Mouse (Mus musculus): ENCODE data around the gene Pnp2. TPM values are rescaled to one million over a fixed set of nuclear protein-coding genes. Genes with fewer than 3 reads are reported as not detected.
A peak's percentile ranks its signal among the peaks of the same experiment; 100 is the strongest.
"Not testable (repeated sequence)": the region's sequence is repeated elsewhere in the genome, so short reads cannot be mapped to it uniquely, and the experiment has no call there.

Gene Pnp2
- polyA plus RNA-seq, 1 experiment from 2014 or later, result 0.51 TPM

GRCm38 (mm10) chr14:50945081-50945480, 10.7 kb upstream of the Pnp2 start:
- Histone ChIP-seq H3K9ac (replicated peaks; ENCODE audit: low read depth, low read length) (peak overlapping the region; percentile 32; the same call in 1 of the 2 replicates), H3K4me3 (ENCODE audit: low read depth, low read length) (peak overlapping the region; percentile 38), H3K27ac (ENCODE audit: low read depth, low read length) (peak overlapping the region; percentile 79), H3K4me2 (ENCODE audit: low read depth, low read length) (peak overlapping the region; percentile 56)
- not testable (repeated sequence) for H3K36me3 ChIP-seq (ENCODE audit: control insufficient read depth, insufficient read depth, low read length); H3K4me1 ChIP-seq (ENCODE audit: control insufficient read depth, insufficient read depth, low read length); H3K9me3 ChIP-seq (ENCODE audit: control insufficient read depth, low read length); H3K27me3 ChIP-seq (ENCODE audit: control insufficient read depth, insufficient read depth, low read length)
- ATAC-seq (ENCODE audit: low read depth), result 0 out of 2 replicates have a peak, but pooled peaks have one; percentile 10
- WGBS, result 11% methylated on average over 6 of the region's 6 CpGs

GRCm38 (mm10) chr14:50945526-50945925, 10.3 kb upstream of the Pnp2 start:
- not testable (repeated sequence) for H3K27me3 ChIP-seq (ENCODE audit: control insufficient read depth, insufficient read depth, low read length); H3K9me3 ChIP-seq (ENCODE audit: control insufficient read depth, low read length); H3K4me1 ChIP-seq (ENCODE audit: control insufficient read depth, insufficient read depth, low read length); H3K9ac ChIP-seq (replicated peaks; ENCODE audit: low read depth, low read length); H3K27ac ChIP-seq (ENCODE audit: low read depth, low read length); ATAC-seq (ENCODE audit: low read depth); H3K36me3 ChIP-seq (ENCODE audit: control insufficient read depth, insufficient read depth, low read length)
- Histone ChIP-seq H3K4me2 (ENCODE audit: low read depth, low read length) (peak overlapping the region; percentile 56), H3K4me3 (ENCODE audit: low read depth, low read length) (peak overlapping the region; percentile 38; the same call in 1 of the 2 replicates)
- WGBS, result 34% methylated on average over 3 of the region's 3 CpGs

- 92% methylated on average over 10 of the region's 10 CpGs for WGBS
- Histone ChIP-seq H3K4me3 (ENCODE audit: low read depth, low read length) (no peak overlapping the region), H3K4me2 (ENCODE audit: low read depth, low read length) (no peak overlapping the region), H3K4me1 (ENCODE audit: control insufficient read depth, insufficient read depth, low read length) (no peaks in the 10 kb centered on the region), H3K27me3 (ENCODE audit: control insufficient read depth, insufficient read depth, low read length) (no peaks in the 10 kb centered on the region), H3K9me3 (ENCODE audit: control insufficient read depth, low read length) (no peaks in the 10 kb centered on the region), H3K9ac (replicated peaks; ENCODE audit: low read depth, low read length) (no peak overlapping the region), H3K36me3 (ENCODE audit: control insufficient read depth, insufficient read depth, low read length) (no peaks in the 10 kb centered on the region), H3K27ac (ENCODE audit: low read depth, low read length) (no peak overlapping the region)
- ATAC-seq (ENCODE audit: low read depth), result no peak
Measured at GRCm38 (mm10) chr14:50955487-50955886, 305 bp upstream of the Pnp2 start.

- H3K4me3 ChIP-seq (ENCODE audit: low read depth, low read length); H3K4me2 ChIP-seq (ENCODE audit: low read depth, low read length); H3K9ac ChIP-seq (replicated peaks; ENCODE audit: low read depth, low read length); H3K27me3 ChIP-seq (ENCODE audit: control insufficient read depth, insufficient read depth, low read length); H3K27ac ChIP-seq (ENCODE audit: low read depth, low read length); H3K36me3 ChIP-seq (ENCODE audit: control insufficient read depth, insufficient read depth, low read length); H3K9me3 ChIP-seq (ENCODE audit: control insufficient read depth, low read length); H3K4me1 ChIP-seq (ENCODE audit: control insufficient read depth, insufficient read depth, low read length); ATAC-seq (ENCODE audit: low read depth): not testable (repeated sequence)
- WGBS, result 82% methylated on average over 6 of the region's 6 CpGs
Measured at GRCm38 (mm10) chr14:50956724-50957123, 932 bp downstream of the Pnp2 start.

GRCm38 (mm10) chr14:50957146-50957545, 1.4 kb downstream of the Pnp2 start:
- not testable (repeated sequence) for H3K4me1 ChIP-seq (ENCODE audit: control insufficient read depth, insufficient read depth, low read length); H3K4me3 ChIP-seq (ENCODE audit: low read depth, low read length); H3K4me2 ChIP-seq (ENCODE audit: low read depth, low read length); ATAC-seq (ENCODE audit: low read depth); H3K9ac ChIP-seq (replicated peaks; ENCODE audit: low read depth, low read length); H3K36me3 ChIP-seq (ENCODE audit: control insufficient read depth, insufficient read depth, low read length); H3K9me3 ChIP-seq (ENCODE audit: control insufficient read depth, low read length); H3K27me3 ChIP-seq (ENCODE audit: control insufficient read depth, insufficient read depth, low read length); H3K27ac ChIP-seq (ENCODE audit: low read depth, low read length)
- WGBS, result 73% methylated on average over 3 of the region's 3 CpGs

GRCm38 (mm10) chr14:50958289-50958995, 2.6 kb downstream of the Pnp2 start:
- H3K9ac ChIP-seq (replicated peaks; ENCODE audit: low read depth, low read length); H3K4me1 ChIP-seq (ENCODE audit: control insufficient read depth, insufficient read depth, low read length); H3K27ac ChIP-seq (ENCODE audit: low read depth, low read length); H3K4me2 ChIP-seq (ENCODE audit: low read depth, low read length); H3K4me3 ChIP-seq (ENCODE audit: low read depth, low read length); H3K36me3 ChIP-seq (ENCODE audit: control insufficient read depth, insufficient read depth, low read length); ATAC-seq (ENCODE audit: low read depth); H3K9me3 ChIP-seq (ENCODE audit: control insufficient read depth, low read length); H3K27me3 ChIP-seq (ENCODE audit: control insufficient read depth, insufficient read depth, low read length): not testable (repeated sequence)
- WGBS, result 85% methylated on average over 5 of the region's 5 CpGs

GRCm38 (mm10) chr14:50968216-50968980, 12.6 kb downstream of the Pnp2 start:
- no peaks in the 10 kb centered on the region for H3K36me3 ChIP-seq (ENCODE audit: control insufficient read depth, insufficient read depth, low read length)
- no peak overlapping the region for H3K27ac ChIP-seq (ENCODE audit: low read depth, low read length)
- H3K4me1 ChIP-seq (ENCODE audit: control insufficient read depth, insufficient read depth, low read length), result no peaks in the 10 kb centered on the region
- no peaks in the 10 kb centered on the region for H3K9me3 ChIP-seq (ENCODE audit: control insufficient read depth, low read length)
- no peak overlapping the region for H3K4me2 ChIP-seq (ENCODE audit: low read depth, low read length)
- no peaks in the 10 kb centered on the region for H3K27me3 ChIP-seq (ENCODE audit: control insufficient read depth, insufficient read depth, low read length)
- no peak overlapping the region for H3K9ac ChIP-seq (replicated peaks; ENCODE audit: low read depth, low read length)
- ATAC-seq (ENCODE audit: low read depth), result no peak
- 72% methylated on average over 5 of the region's 5 CpGs for WGBS
- H3K4me3 ChIP-seq (ENCODE audit: low read depth, low read length), result no peak overlapping the region

- Histone ChIP-seq H3K9me3 (ENCODE audit: control insufficient read depth, low read length) (no peaks in the 10 kb centered on the region), H3K36me3 (ENCODE audit: control insufficient read depth, insufficient read depth, low read length) (no peaks in the 10 kb centered on the region), H3K27ac (ENCODE audit: low read depth, low read length) (no peak overlapping the region), H3K4me3 (ENCODE audit: low read depth, low read length) (no peak overlapping the region), H3K4me1 (ENCODE audit: control insufficient read depth, insufficient read depth, low read length) (no peaks in the 10 kb centered on the region), H3K9ac (replicated peaks; ENCODE audit: low read depth, low read length) (no peak overlapping the region), H3K27me3 (ENCODE audit: control insufficient read depth, insufficient read depth, low read length) (no peaks in the 10 kb centered on the region), H3K4me2 (ENCODE audit: low read depth, low read length) (no peak overlapping the region)
- ATAC-seq (ENCODE audit: low read depth), result no peak
- 0% methylated on average over 1 of the region's 1 CpGs for WGBS
Measured at GRCm38 (mm10) chr14:50969041-50969440, 13.2 kb downstream of the Pnp2 start.

All from neural tube, embryonic 14.5 days (tissue).